Mouse (Mus musculus) liver, postnatal 0 days (tissue): ENCODE measurements around the gene Pde2a. TPM values are rescaled to one million over a fixed set of nuclear protein-coding genes. Genes with fewer than 3 reads are reported as not detected.

Experiments
- ATAC-seq: fragments of 200-750 bp; cut with Nextera tagmentation; 2 replicates; pipeline ENCODE4 v1.8.0; 2017; ENCODE audit warnings: mild to moderate bottlenecking, moderate library complexity
- DNase-seq: peaks from one replicate; pipeline ENCODE4 v3.0.0-alpha.2; 2016
- H3K27ac ChIP-seq: fragments of 300-500 bp; sonication (generic); 2 replicates; pipeline ENCODE4 v1.5.1; 2014; ENCODE audit warnings: antibody characterized with exemption, moderate library complexity, mild to moderate bottlenecking, low read depth
- H3K27me3 ChIP-seq: fragments of 300-500 bp; sonication (generic); 2 replicates; pipeline ENCODE4 v1.6.1; 2014; ENCODE audit warnings: low read length, control low read depth, mixed read lengths; ENCODE audit not compliant: insufficient read depth
- H3K36me3 ChIP-seq: fragments of 300-500 bp; sonication (generic); replicated peaks from 2 replicates; pipeline ENCODE4 v1.6.1; 2014; ENCODE audit warnings: mild to moderate bottlenecking, control low read depth, low read length, moderate library complexity, mixed read lengths; ENCODE audit not compliant: insufficient read depth
- H3K4me1 ChIP-seq: fragments of 300-500 bp; sonication (generic); 2 replicates; pipeline ENCODE4 v1.6.1; 2014; ENCODE audit warnings: antibody characterized with exemption, mild to moderate bottlenecking, control low read depth; ENCODE audit not compliant: insufficient read depth
- H3K4me2 ChIP-seq: fragments of 300-500 bp; sonication (generic); 2 replicates; pipeline ENCODE4 v1.6.1; 2014; ENCODE audit warnings: low read depth, mild to moderate bottlenecking, low read length, moderate library complexity, mixed read lengths
- H3K4me3 ChIP-seq: fragments of 300-500 bp; sonication (generic); 2 replicates; pipeline ENCODE4 v1.5.1; 2014; ENCODE audit warnings: low read depth, low read length
- H3K9ac ChIP-seq: fragments of 300-500 bp; sonication (generic); replicated peaks from 2 replicates; pipeline ENCODE4 v1.6.1; 2014; ENCODE audit warnings: mild to moderate bottlenecking, moderate library complexity
- H3K9me3 ChIP-seq: fragments of 300-500 bp; sonication (generic); 2 replicates; pipeline ENCODE4 v1.6.1; 2016; ENCODE audit warnings: mild to moderate bottlenecking, control low read depth, low read length, mixed read lengths
- CTCF ChIP-seq: sonication (generic); IDR thresholded peaks from 2 replicates; pipeline ENCODE4 v1.5.1; 2016; ENCODE audit warnings: antibody characterized with exemption, low read depth
- EP300 ChIP-seq: IDR thresholded peaks from 2 replicates; pipeline ENCODE4 v1.6.1; 2016; ENCODE audit warnings: antibody characterized with exemption, low read depth, mild to moderate bottlenecking
- WGBS: fragments of 180-500 bp; shearing (Covaris S2); extraction: QIAGEN DNeasy Blood & Tissue Kit; methylation state at CpG from one replicate; pipeline ENCODE4 v1.1.7; 2014; ENCODE audit not compliant: insufficient replicate concordance; 5-methylcytosine and 5-hydroxymethylcytosine counted together
- polyA plus RNA-seq: library from polyadenylated mRNA; unstranded; fragments of >200 nt; fragmentation: Nextera tagmentation; extraction: Ambion mirVana; gene quantifications from 2 replicates; pipeline ENCODE4 v1.2.1, GENCODE M21; 2015

Gene Pde2a
- polyA plus RNA-seq, 1 experiment from 2014 or later, result 15.8 TPM

DNA sequence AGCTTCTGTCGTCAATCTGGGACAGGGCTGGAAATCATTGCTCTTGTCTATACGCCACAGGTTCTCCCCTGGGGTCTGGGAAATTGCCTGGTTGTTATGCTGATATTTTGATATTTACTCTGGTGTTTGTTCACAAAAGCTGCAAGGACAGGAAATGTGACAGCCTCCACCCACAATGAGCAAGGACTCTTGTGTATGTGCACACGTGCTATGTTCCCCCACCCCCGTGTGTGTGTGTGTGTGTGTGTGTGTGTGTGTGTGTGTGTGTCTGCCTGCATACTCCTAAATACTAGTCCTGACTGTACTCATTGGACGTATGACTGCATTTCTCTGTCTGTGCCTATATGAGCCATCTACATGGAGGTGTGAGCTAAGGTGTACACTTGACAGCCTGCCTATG is 56.6 kb downstream of the Pde2a start:
- H3K4me2 ChIP-seq, result no peak overlapping the region
- 50% methylated on average over 5 of the region's 5 CpGs for WGBS
- no peak for TF ChIP-seq CTCF
- no peak overlapping the region for H3K4me3 ChIP-seq
- no peak overlapping the region for H3K9ac ChIP-seq
- H3K4me1 ChIP-seq, result peaks cover 12% of the 10 kb centered on the region
- H3K27me3 ChIP-seq, result no peaks in the 10 kb centered on the region
- ATAC-seq (no peak), DNase-seq (no peak)
- H3K9me3 ChIP-seq, result no peaks in the 10 kb centered on the region
- H3K36me3 ChIP-seq, result 0 out of 2 replicates have a peak, but pooled peaks cover 3% of the 10 kb centered on the region
- H3K27ac ChIP-seq, result no peak overlapping the region

DNA sequence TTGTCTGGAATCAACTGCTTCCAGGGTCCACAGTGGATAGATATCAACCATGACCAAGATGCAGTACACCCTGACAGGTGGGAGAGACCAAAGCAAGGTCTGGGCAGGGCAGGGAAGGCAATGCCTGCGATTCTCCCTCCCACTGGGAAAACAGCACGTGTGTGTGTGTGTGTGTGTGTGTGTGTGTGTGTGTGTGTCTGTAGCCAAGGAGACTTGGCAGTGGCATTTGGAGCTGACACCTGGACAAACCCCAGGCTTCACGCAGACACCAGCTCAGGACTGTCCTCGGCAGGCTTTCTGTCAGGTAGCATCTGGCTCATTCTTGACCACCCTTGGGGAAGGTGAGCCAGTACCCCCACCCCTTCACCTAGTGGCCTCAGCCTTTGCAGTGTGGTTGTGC is 58.4 kb downstream of the Pde2a start:
- ATAC-seq (no peak), DNase-seq (no peak)
- Histone ChIP-seq H3K4me1 (peaks cover 7% of the 10 kb centered on the region; the same call in 1 of the 2 replicates), H3K27me3 (no peaks in the 10 kb centered on the region), H3K4me3 (no peak overlapping the region), H3K4me2 (no peak overlapping the region), H3K9me3 (no peaks in the 10 kb centered on the region), H3K9ac (no peak overlapping the region), H3K27ac (no peak overlapping the region), H3K36me3 (0 out of 2 replicates have a peak, but pooled peaks cover 3% of the 10 kb centered on the region)
- WGBS, result 77% methylated on average over 4 of the region's 4 CpGs
- TF ChIP-seq CTCF, result no peak
- no peak for TF ChIP-seq EP300

DNA sequence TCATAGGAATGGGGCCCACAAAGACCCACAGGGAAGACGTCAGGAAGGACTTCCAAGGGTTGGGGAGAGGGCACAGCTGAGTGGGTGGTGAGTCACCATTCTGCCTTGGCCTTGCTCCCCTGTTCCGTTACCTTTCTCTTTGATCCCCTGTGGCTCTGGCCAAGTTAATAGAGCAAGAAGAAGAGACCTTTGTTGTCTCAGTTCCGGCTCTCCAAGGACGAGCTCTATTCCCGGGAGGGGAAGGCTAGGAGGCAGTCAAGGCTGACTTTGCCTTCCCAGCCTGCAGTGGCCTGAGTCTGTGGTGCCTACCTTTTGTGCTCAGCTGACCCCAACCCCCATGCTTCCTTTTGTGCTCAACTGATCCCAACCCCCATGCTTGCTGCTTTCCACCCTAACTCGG is 59.2 kb downstream of the Pde2a start:
- no peak overlapping the region for H3K4me3 ChIP-seq
- no peak overlapping the region for H3K4me2 ChIP-seq
- H3K36me3 ChIP-seq, result 0 out of 2 replicates have a peak, but pooled peaks cover 3% of the 10 kb centered on the region
- ATAC-seq, result no peak
- 61% methylated on average over 6 of the region's 6 CpGs for WGBS
- 0 out of 2 replicates have a peak, but pooled peaks cover 3% of the 10 kb centered on the region for H3K4me1 ChIP-seq
- H3K27me3 ChIP-seq, result no peaks in the 10 kb centered on the region
- no peak for TF ChIP-seq CTCF
- TF ChIP-seq EP300, result no peak
- no peak overlapping the region for H3K9ac ChIP-seq
- DNase-seq, result no peak
- no peak overlapping the region for H3K27ac ChIP-seq
- H3K9me3 ChIP-seq, result no peaks in the 10 kb centered on the region

DNA sequence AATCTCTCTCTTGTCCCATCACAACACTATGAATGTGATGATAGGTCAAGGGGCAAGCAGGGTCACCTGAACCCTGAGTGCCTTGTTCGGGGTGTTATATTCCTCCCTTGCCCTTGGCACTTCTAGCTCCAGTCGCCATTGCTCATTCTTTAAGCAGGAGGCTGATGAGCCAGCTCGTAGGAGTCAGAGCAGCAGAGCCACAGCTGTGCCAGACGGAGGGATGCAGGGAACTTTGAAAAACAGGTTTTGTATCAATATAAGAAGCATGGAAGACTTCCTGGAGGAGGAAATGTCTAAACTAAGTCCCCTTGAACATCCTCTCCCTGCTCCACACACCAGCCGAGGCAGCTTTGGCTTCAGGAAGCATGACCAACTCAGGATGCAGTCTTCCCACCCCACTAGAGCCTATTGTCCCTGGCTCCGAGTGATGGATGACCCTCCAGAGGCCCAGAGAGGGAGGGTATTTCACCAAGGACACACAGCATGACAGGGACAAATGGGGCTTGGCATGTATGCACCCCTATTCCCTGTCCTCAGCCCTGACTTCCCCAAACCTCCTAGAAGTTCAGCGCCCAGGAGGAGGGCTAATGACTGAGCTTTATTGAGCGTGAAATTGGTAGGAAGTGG is 60.5 kb downstream of the Pde2a start:
- TF ChIP-seq CTCF, result no peak
- no peak for TF ChIP-seq EP300
- no peak for ATAC-seq

DNA sequence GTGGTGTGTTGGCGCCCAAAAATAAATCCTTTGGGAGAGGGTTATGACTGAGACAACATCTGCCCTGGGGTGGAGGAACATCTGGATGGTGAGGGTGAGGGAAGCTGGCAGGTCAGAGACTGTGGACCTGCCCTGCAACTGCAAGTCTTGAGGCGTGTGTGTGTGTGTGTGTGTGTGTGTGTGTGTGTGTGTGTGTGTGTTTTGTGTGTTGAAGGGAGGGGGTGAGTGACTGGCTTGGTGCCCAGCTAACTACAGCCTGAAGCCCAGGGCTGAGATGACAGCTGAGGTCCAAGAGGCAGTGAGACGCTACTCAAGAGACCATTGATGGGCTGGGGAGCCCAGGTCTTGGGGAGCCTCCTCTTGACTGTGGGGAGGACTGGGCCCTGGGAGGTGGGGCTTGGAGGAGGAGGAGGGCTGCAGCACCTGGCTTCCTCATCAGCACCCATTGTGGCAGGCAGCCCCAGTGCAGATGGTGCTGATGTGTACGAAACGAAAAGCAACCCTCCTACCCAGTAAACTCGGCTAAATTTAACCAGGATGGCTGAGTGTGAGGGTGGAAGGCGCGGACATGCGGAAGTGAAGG is 61.1 kb downstream of the Pde2a start:
- Histone ChIP-seq H3K4me2 (no peak overlapping the region), H3K9me3 (no peaks in the 10 kb centered on the region), H3K36me3 (peaks cover 8% of the 10 kb centered on the region; the same call in 1 of the 2 replicates), H3K9ac (no peak overlapping the region), H3K4me1 (0 out of 2 replicates have a peak, but pooled peaks cover 3% of the 10 kb centered on the region), H3K27me3 (no peaks in the 10 kb centered on the region), H3K4me3 (no peak overlapping the region), H3K27ac (no peak overlapping the region)
- WGBS, result 50% methylated on average over 9 of the region's 9 CpGs
- no peak for DNase-seq
- no peak for TF ChIP-seq EP300
- no peak for TF ChIP-seq CTCF
- ATAC-seq, result peak; percentile 41; the same call in 1 of the 2 replicates

More for the DNA sequence above, 60.5 kb downstream of the Pde2a start:
- Histone ChIP-seq H3K9me3 (no peaks in the 10 kb centered on the region), H3K4me2 (no peak overlapping the region), H3K9ac (no peak overlapping the region), H3K27me3 (no peaks in the 10 kb centered on the region), H3K27ac (no peak overlapping the region), H3K36me3 (peaks cover 8% of the 10 kb centered on the region; the same call in 1 of the 2 replicates), H3K4me3 (no peak overlapping the region), H3K4me1 (0 out of 2 replicates have a peak, but pooled peaks cover 3% of the 10 kb centered on the region)
- no peak for DNase-seq
- WGBS, result 64% methylated on average over 8 of the region's 8 CpGs

DNA sequence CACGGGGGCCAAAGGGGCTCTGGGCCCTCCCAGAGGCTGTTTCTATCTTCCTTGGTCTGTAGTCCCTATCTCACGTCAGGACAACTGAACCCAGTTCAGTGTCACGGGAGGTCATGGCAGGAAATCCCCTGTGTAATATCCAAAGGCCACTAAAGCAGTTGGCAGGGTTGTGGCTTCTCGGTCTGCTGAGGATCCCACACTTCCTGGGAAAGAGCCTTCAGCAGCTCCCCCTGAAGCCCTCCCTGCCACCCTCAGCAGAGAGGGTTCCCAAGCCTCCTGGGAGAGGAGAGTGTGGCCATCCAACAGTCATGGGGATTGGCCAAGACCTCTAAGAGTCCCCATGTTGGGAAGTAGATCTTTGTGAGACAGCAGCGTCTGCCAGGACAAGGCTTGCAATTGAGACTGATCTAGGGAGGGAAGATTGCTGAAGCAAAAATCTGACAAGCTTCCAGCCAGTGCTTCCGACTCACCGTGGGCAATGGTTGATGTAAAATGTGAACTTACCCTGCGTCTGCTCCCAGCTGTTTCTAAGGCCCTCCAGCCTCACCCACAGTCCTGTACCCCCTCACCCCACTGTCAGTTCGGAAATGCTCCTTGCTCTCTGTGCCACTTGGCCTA is 62.1 kb downstream of the Pde2a start:
- no peak overlapping the region for H3K9ac ChIP-seq
- H3K9me3 ChIP-seq, result no peaks in the 10 kb centered on the region
- TF ChIP-seq CTCF (no peak), EP300 (no peak)
- H3K4me2 ChIP-seq, result no peak overlapping the region
- H3K4me1 ChIP-seq, result no peaks in the 10 kb centered on the region
- WGBS, result 61% methylated on average over 9 of the region's 9 CpGs
- H3K4me3 ChIP-seq, result no peak overlapping the region
- H3K27ac ChIP-seq, result no peak overlapping the region
- DNase-seq, result no peak
- peaks cover 8% of the 10 kb centered on the region; the same call in 1 of the 2 replicates for H3K36me3 ChIP-seq
- ATAC-seq, result no peak
- H3K27me3 ChIP-seq, result no peaks in the 10 kb centered on the region
